Mouse (Mus musculus): ENCODE data around the gene Tubb1. TPM values are rescaled to one million over a fixed set of nuclear protein-coding genes. Genes with fewer than 3 reads are reported as not detected.

The Tubb1 gene
- 0.29 and 0.50 TPM in 2 replicates for polyA plus RNA-seq (2015; fragmentation: Nextera tagmentation; extraction: Ambion mirVana)

GRCm38 (mm10) chr2:174450353-174450752 lies at the start of gene Tubb1:
Tubb1 (plus strand) TSS chr2:174450695.
- 83% methylated on average over 4 of the region's 4 CpGs for WGBS
- Histone ChIP-seq H3K4me1 (no peaks in the 10 kb centered on the region), H3K27ac (replicated peaks) (no peak within 1 kb of the TSS), H3K9me3 (replicated peaks) (no peaks in the 10 kb centered on the region), H3K9ac (replicated peaks) (no peak within 1 kb of the TSS), H3K36me3 (no peaks in the 10 kb centered on the region), H3K4me2 (no peak within 1 kb of the TSS), H3K27me3 (replicated peaks) (no peaks in the 10 kb centered on the region), H3K4me3 (replicated peaks) (no peak within 1 kb of the TSS)
- no peak for ATAC-seq (ENCODE audit: low FRiP score)

- H3K9me3 ChIP-seq (replicated peaks), result no peaks in the 10 kb centered on the region
- H3K27me3 ChIP-seq (replicated peaks), result no peaks in the 10 kb centered on the region
- H3K4me3 ChIP-seq (replicated peaks), result no peak overlapping the region
- no peak for ATAC-seq (ENCODE audit: low FRiP score)
- no peaks in the 10 kb centered on the region for H3K4me1 ChIP-seq
- H3K9ac ChIP-seq (replicated peaks), result no peak overlapping the region
- no peak overlapping the region for H3K4me2 ChIP-seq
- no peak overlapping the region for H3K27ac ChIP-seq (replicated peaks)
- H3K36me3 ChIP-seq, result no peaks in the 10 kb centered on the region
- WGBS, result 34% methylated on average over 2 of the region's 2 CpGs
Observed at GRCm38 (mm10) chr2:174410222-174410621, 40.3 kb upstream of the Tubb1 start.

GRCm38 (mm10) chr2:174413127-174413526 lies 37.4 kb upstream of the Tubb1 start:
- ATAC-seq (ENCODE audit: low FRiP score), result no peak
- 81% methylated on average over 7 of the region's 7 CpGs for WGBS
- Histone ChIP-seq H3K4me3 (replicated peaks) (no peak overlapping the region), H3K9me3 (replicated peaks) (no peaks in the 10 kb centered on the region), H3K4me1 (peaks cover 14% of the 10 kb centered on the region), H3K4me2 (no peak overlapping the region), H3K36me3 (no peaks in the 10 kb centered on the region), H3K27me3 (replicated peaks) (no peaks in the 10 kb centered on the region), H3K9ac (replicated peaks) (no peak overlapping the region), H3K27ac (replicated peaks) (no peak overlapping the region)

- peak overlapping the region; percentile 88 for H3K4me2 ChIP-seq
- H3K9ac ChIP-seq (replicated peaks), result no peak overlapping the region
- no peaks in the 10 kb centered on the region for H3K9me3 ChIP-seq (replicated peaks)
- H3K36me3 ChIP-seq, result no peaks in the 10 kb centered on the region
- no peak overlapping the region for H3K27ac ChIP-seq (replicated peaks)
- peak; percentile 35 for ATAC-seq (ENCODE audit: low FRiP score)
- WGBS, result 46% methylated on average over 18 of the region's 18 CpGs
- peaks cover 14% of the 10 kb centered on the region for H3K4me1 ChIP-seq
- no peaks in the 10 kb centered on the region for H3K27me3 ChIP-seq (replicated peaks)
- H3K4me3 ChIP-seq (replicated peaks), result peak overlapping the region; percentile 64
Observed at GRCm38 (mm10) chr2:174415001-174415730, 35.3 kb upstream of the Tubb1 start.

- Histone ChIP-seq H3K36me3 (no peaks in the 10 kb centered on the region), H3K9me3 (replicated peaks) (no peaks in the 10 kb centered on the region), H3K4me2 (peak within 1 kb of the TSS; percentile 88), H3K4me3 (replicated peaks) (peak within 1 kb of the TSS; percentile 64), H3K9ac (replicated peaks) (peak within 1 kb of the TSS; percentile 60), H3K4me1 (peaks cover 14% of the 10 kb centered on the region), H3K27ac (replicated peaks) (no peak within 1 kb of the TSS), H3K27me3 (replicated peaks) (no peaks in the 10 kb centered on the region)
- WGBS, result under 1% methylated on average over 40 of the region's 40 CpGs
- ATAC-seq (ENCODE audit: low FRiP score), result peak; percentile 96
Observed at GRCm38 (mm10) chr2:174415731-174416310, 34.7 kb upstream of the Tubb1 start, which contains the start of gene Nelfcd. Nelfcd (plus strand) TSS chr2:174415804.

GRCm38 (mm10) chr2:174421107-174421506 lies 29.4 kb upstream of the Tubb1 start:
- H3K4me1 ChIP-seq, result peaks cover 12% of the 10 kb centered on the region
- H3K27ac ChIP-seq (replicated peaks), result no peak overlapping the region
- ATAC-seq (ENCODE audit: low FRiP score), result no peak
- H3K9me3 ChIP-seq (replicated peaks), result no peaks in the 10 kb centered on the region
- H3K4me2 ChIP-seq, result no peak overlapping the region
- H3K4me3 ChIP-seq (replicated peaks), result no peak overlapping the region
- 80% methylated on average over 6 of the region's 6 CpGs for WGBS
- H3K9ac ChIP-seq (replicated peaks), result no peak overlapping the region
- no peaks in the 10 kb centered on the region for H3K27me3 ChIP-seq (replicated peaks)
- H3K36me3 ChIP-seq, result peaks cover 47% of the 10 kb centered on the region

GRCm38 (mm10) chr2:174424301-174425085 lies 26.0 kb upstream of the Tubb1 start:
- no peak for ATAC-seq (ENCODE audit: low FRiP score)
- Histone ChIP-seq H3K9ac (replicated peaks) (no peak overlapping the region), H3K4me2 (no peak overlapping the region), H3K27ac (replicated peaks) (no peak overlapping the region), H3K4me3 (replicated peaks) (no peak overlapping the region), H3K4me1 (0 out of 2 replicates have a peak, but pooled peaks cover 2% of the 10 kb centered on the region), H3K36me3 (peaks cover 73% of the 10 kb centered on the region), H3K27me3 (replicated peaks) (no peaks in the 10 kb centered on the region), H3K9me3 (replicated peaks) (no peaks in the 10 kb centered on the region)
- 94% methylated on average over 11 of the region's 11 CpGs for WGBS

GRCm38 (mm10) chr2:174426856-174427255 lies 23.6 kb upstream of the Tubb1 start:
- Histone ChIP-seq H3K9ac (replicated peaks) (no peak overlapping the region), H3K4me2 (no peak overlapping the region), H3K27ac (replicated peaks) (no peak overlapping the region), H3K36me3 (peaks cover 66% of the 10 kb centered on the region), H3K9me3 (replicated peaks) (no peaks in the 10 kb centered on the region), H3K4me1 (0 out of 2 replicates have a peak, but pooled peaks cover 2% of the 10 kb centered on the region), H3K4me3 (replicated peaks) (no peak overlapping the region), H3K27me3 (replicated peaks) (no peaks in the 10 kb centered on the region)
- WGBS, result 97% methylated on average over 12 of the region's 12 CpGs
- no peak for ATAC-seq (ENCODE audit: low FRiP score)

- peaks cover 53% of the 10 kb centered on the region for H3K36me3 ChIP-seq
- no peak overlapping the region for H3K27ac ChIP-seq (replicated peaks)
- WGBS, result 81% methylated on average over 18 of the region's 18 CpGs
- no peak overlapping the region for H3K4me3 ChIP-seq (replicated peaks)
- H3K9ac ChIP-seq (replicated peaks), result no peak overlapping the region
- ATAC-seq (ENCODE audit: low FRiP score), result no peak
- no peaks in the 10 kb centered on the region for H3K9me3 ChIP-seq (replicated peaks)
- no peaks in the 10 kb centered on the region for H3K27me3 ChIP-seq (replicated peaks)
- H3K4me1 ChIP-seq, result 0 out of 2 replicates have a peak, but pooled peaks cover 2% of the 10 kb centered on the region
- H3K4me2 ChIP-seq, result no peak overlapping the region
Observed at GRCm38 (mm10) chr2:174428076-174428835, 22.2 kb upstream of the Tubb1 start.

GRCm38 (mm10) chr2:174428996-174429591 lies 21.4 kb upstream of the Tubb1 start:
- Histone ChIP-seq H3K36me3 (peaks cover 45% of the 10 kb centered on the region), H3K4me1 (0 out of 2 replicates have a peak, but pooled peaks cover 2% of the 10 kb centered on the region), H3K4me2 (no peak overlapping the region), H3K27me3 (replicated peaks) (no peaks in the 10 kb centered on the region), H3K9me3 (replicated peaks) (no peaks in the 10 kb centered on the region), H3K4me3 (replicated peaks) (no peak overlapping the region), H3K9ac (replicated peaks) (no peak overlapping the region), H3K27ac (replicated peaks) (no peak overlapping the region)
- WGBS, result 64% methylated on average over 10 of the region's 10 CpGs
- ATAC-seq (ENCODE audit: low FRiP score), result no peak

- H3K9me3 ChIP-seq (replicated peaks), result no peaks in the 10 kb centered on the region
- no peak for ATAC-seq (ENCODE audit: low FRiP score)
- no peak overlapping the region for H3K4me3 ChIP-seq (replicated peaks)
- H3K4me2 ChIP-seq, result no peak overlapping the region
- H3K36me3 ChIP-seq, result no peaks in the 10 kb centered on the region
- no peaks in the 10 kb centered on the region for H3K27me3 ChIP-seq (replicated peaks)
- WGBS, result 97% methylated on average over 9 of the region's 9 CpGs
- no peak overlapping the region for H3K9ac ChIP-seq (replicated peaks)
- H3K27ac ChIP-seq (replicated peaks), result no peak overlapping the region
- H3K4me1 ChIP-seq, result peaks cover 20% of the 10 kb centered on the region
Observed at GRCm38 (mm10) chr2:174434943-174435342, 15.6 kb upstream of the Tubb1 start.

Data from neural tube, embryonic 15.5 days (tissue).